Mouse (Mus musculus) lung, adult 2 months (tissue): ENCODE measurements around the gene Calm2.

ENCODE experiments used
- CTCF ChIP-seq: fragments of 200-500 bp; IDR thresholded peaks from 2 replicates; pipeline ENCODE4 v1.5.1; 2011; ENCODE audit warnings: mild to moderate bottlenecking, low read length, control low read depth; ENCODE audit not compliant: insufficient read depth
- POLR2A ChIP-seq: fragments of 200-500 bp; IDR thresholded peaks from 2 replicates; pipeline ENCODE4 v1.6.1; 2011; ENCODE audit warnings: low read depth, mild to moderate bottlenecking, control low read depth, low read length, borderline replicate concordance; ENCODE audit errors: extremely low read depth

- TF ChIP-seq CTCF (no peak), POLR2A (no peak)
These were observed 39.0 kb upstream of the Calm2 start for GRCm38 (mm10) chr17:87485751-87486150.
